24 mouse cellular contexts compared by ENCODE assay signal in the genomic region with DNA sequence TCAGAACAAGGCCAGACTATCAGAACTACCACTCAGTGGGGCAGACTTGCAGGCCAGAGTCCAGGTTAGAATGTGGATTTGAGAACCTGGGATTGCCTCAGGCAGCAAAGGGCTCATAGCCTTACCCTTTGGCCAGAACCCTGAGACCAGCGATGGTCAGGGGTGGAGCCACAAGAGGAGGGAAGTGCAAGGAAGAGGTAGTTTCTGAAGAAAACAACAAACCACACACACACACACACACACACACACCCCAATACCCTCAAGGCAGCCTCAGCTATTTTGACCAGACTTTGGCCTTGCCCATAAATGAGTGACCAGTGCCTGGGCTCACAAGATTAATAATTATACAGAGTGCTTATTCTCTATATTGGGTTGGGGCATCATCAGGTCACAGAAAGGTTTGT. TPM values are rescaled to one million over a fixed set of nuclear protein-coding genes. Genes with fewer than 3 reads are reported as not detected.
DNase-seq lines count a peak whose midpoint lies in the region; ATAC-seq and TF ChIP-seq lines count a peak whose summit lies in the region.
"Had no signal": no experiment of that assay in that cellular context is flagged by ENCODE, and none has a peak within 500 bp of the region (broad histone marks: within the 10 kb centered on the region; RNA-seq: fewer than 3 reads in every experiment).

No protein-coding gene starts in this region.

- peak; percentile 90 for ATAC-seq in kidney, postnatal 0 days (replicated peaks; ENCODE audit: low FRiP score, low read depth)
- ATAC-seq in liver, embryonic 13.5 days (ENCODE audit: low read depth): peak; percentile 65
- ATAC-seq: CD4-positive, CD25-positive, alpha-beta regulatory T cell, adult 4 months; midbrain, embryonic 16.5 days had no signal

- no peaks in the 10 kb centered on the region for H3K4me1 ChIP-seq in kidney, postnatal 0 days (replicated peaks; ENCODE audit: insufficient read depth, low read length)
- H3K4me1 ChIP-seq in liver, embryonic 13.5 days (replicated peaks): no peaks in the 10 kb centered on the region; the same call in 1 of the 2 replicates
- H3K4me1 ChIP-seq: heart, embryonic 10.5 days; hindbrain, embryonic 15.5 days; limb, embryonic 10.5 days; lung, embryonic 15.5 days had no signal

- 57% methylated on average over 1 of the region's 1 CpGs for WGBS in kidney, postnatal 0 days
- 43% methylated on average over 1 of the region's 1 CpGs for WGBS in liver, embryonic 13.5 days (ENCODE audit: insufficient replicate concordance)

- no peak for TF ChIP-seq CTCF in kidney, postnatal 0 days (IDR thresholded peaks at IDR 0.05; ENCODE audit: low read depth)

- H3K27ac ChIP-seq in kidney, postnatal 0 days: peak overlapping the region; percentile 62; the same call in 1 of the 2 replicates
- peak overlapping the region; percentile 71 for H3K27ac ChIP-seq in liver, embryonic 13.5 days
- H3K27ac ChIP-seq: heart, embryonic 10.5 days; hindbrain, embryonic 15.5 days; layer of hippocampus, adult 2 months; limb, embryonic 10.5 days; lung, embryonic 15.5 days; stomach, postnatal 0 days had no signal

- peak; percentile 74 for DNase-seq in kidney, adult 18-20 months
- no peak for DNase-seq in kidney, postnatal 0 days (ENCODE audit: low spot score)
- DNase-seq in liver, embryonic 13.5 days: no peak
- DNase-seq in yolk sac, embryonic 10.5 days (ENCODE audit: low spot score): peak; percentile 93
- no peak for DNase-seq in heart, postnatal 14 days
- DNase-seq in thymus, adult 18-20 months: no peak
- no peak for DNase-seq in left cerebral cortex, postnatal 10 days (ENCODE audit: extremely low spot score in 1 of 2, low spot score in 2 of 2)
- DNase-seq: cerebellum, adult 9-11 months; gastrocnemius, postnatal 25 days; right cerebral cortex, postnatal 14 days; thymus, postnatal 36 days had no signal

- intact Hi-C loops in heart, postnatal 14 days (cut with DNase I): loop anchor here (5.0 kb wide), 1 partner anchor 64 kb away; the partner anchor contains the start of gene Mxd3
- intact Hi-C loops in left cerebral cortex, postnatal 10 days (cut with DNase I): no loop called here

- H3K4me3 ChIP-seq in kidney, postnatal 0 days (replicated peaks; ENCODE audit: low read depth, low read length): no peak overlapping the region
- no peak overlapping the region for H3K4me3 ChIP-seq in liver, embryonic 13.5 days (replicated peaks)
- H3K4me3 ChIP-seq: heart, embryonic 10.5 days; hindbrain, embryonic 15.5 days; layer of hippocampus, adult 2 months; limb, embryonic 10.5 days; lung, embryonic 15.5 days had no signal

- H3K4me2 ChIP-seq in kidney, postnatal 0 days (ENCODE audit: low read length): no peak overlapping the region
- no peak overlapping the region for H3K4me2 ChIP-seq in liver, embryonic 13.5 days
- H3K4me2 ChIP-seq: hindbrain, embryonic 15.5 days; lung, embryonic 15.5 days had no signal

- H3K9me3 ChIP-seq in kidney, postnatal 0 days (replicated peaks; ENCODE audit: low read length): no peaks in the 10 kb centered on the region
- H3K9me3 ChIP-seq in liver, embryonic 13.5 days (replicated peaks): no peaks in the 10 kb centered on the region
- H3K9me3 ChIP-seq: G1E; heart, embryonic 10.5 days; hindbrain, embryonic 15.5 days; limb, embryonic 10.5 days; lung, embryonic 15.5 days had no signal

- no peaks in the 10 kb centered on the region for H3K27me3 ChIP-seq in kidney, postnatal 0 days (ENCODE audit: insufficient read depth, low read length)
- H3K27me3 ChIP-seq in liver, embryonic 13.5 days: peaks cover 10% of the 10 kb centered on the region; the same call in 1 of the 2 replicates
- H3K27me3 ChIP-seq: hindbrain, embryonic 15.5 days; lung, embryonic 15.5 days had no signal

- H3K9ac ChIP-seq in kidney, postnatal 0 days (ENCODE audit: low read depth, low read length): no peak overlapping the region
- H3K9ac ChIP-seq in liver, embryonic 13.5 days: no peak overlapping the region
- H3K9ac ChIP-seq: hindbrain, embryonic 15.5 days; lung, embryonic 15.5 days had no signal

- H3K36me3 ChIP-seq in kidney, postnatal 0 days (ENCODE audit: insufficient read depth, low read length): no peaks in the 10 kb centered on the region
- H3K36me3 ChIP-seq in liver, embryonic 13.5 days: no peaks in the 10 kb centered on the region
- H3K36me3 ChIP-seq: G1E; heart, embryonic 10.5 days; hindbrain, embryonic 15.5 days; limb, embryonic 10.5 days; lung, embryonic 15.5 days had no signal

RNA-seq across cellular contexts. Expression of gene Slc34a1, which starts 6.4 kb away (rescaled TPM):
- 344 and 465 TPM in 2 replicates for polyA plus RNA-seq in kidney, postnatal 0 days (2015; fragmentation: Nextera tagmentation; extraction: Ambion mirVana)
- polyA plus RNA-seq in liver, embryonic 13.5 days (2015; fragmentation: Nextera tagmentation; extraction: Ambion mirVana): not detected in 2 replicates
- not detected for total RNA-seq in heart, postnatal 14 days (2021)
- total RNA-seq in left cerebral cortex, postnatal 10 days (2021): not detected
- total RNA-seq: gastrocnemius, postnatal 25 days; heart, postnatal 25 days had no signal
- polyA plus RNA-seq: CD4-positive, CD25-positive, alpha-beta regulatory T cell, adult 4 months; embryonic facial prominence, embryonic 14.5 days; forebrain, embryonic 11.5 days; G1E; heart, embryonic 10.5 days; limb, embryonic 10.5 days; midbrain, embryonic 16.5 days; stomach, postnatal 0 days had no signal

RNA-seq across cellular contexts. Expression of gene Rgs14, which starts 22.1 kb away (rescaled TPM):
- 1.6 and 1.7 TPM in 2 replicates for polyA plus RNA-seq in kidney, postnatal 0 days (2015; fragmentation: Nextera tagmentation; extraction: Ambion mirVana)
- 1.4 and 1.8 TPM in 2 replicates for polyA plus RNA-seq in liver, embryonic 13.5 days (2015; fragmentation: Nextera tagmentation; extraction: Ambion mirVana)
- 1 to 10 TPM in 1 of 2 experiments, under 1 TPM in 1; 0.65 to 1.6 TPM for total RNA-seq in heart, postnatal 14 days (2021)
- total RNA-seq in left cerebral cortex, postnatal 10 days (2021): 10 to 100 TPM; 19.3 to 20.6 TPM

RNA-seq across cellular contexts. Expression of gene Pfn3, which starts 23.4 kb away (rescaled TPM):
- not detected in 2 replicates for polyA plus RNA-seq in kidney, postnatal 0 days (2015; fragmentation: Nextera tagmentation; extraction: Ambion mirVana)
- polyA plus RNA-seq in liver, embryonic 13.5 days (2015; fragmentation: Nextera tagmentation; extraction: Ambion mirVana): not detected in 2 replicates
- not detected for total RNA-seq in heart, postnatal 14 days (2021)
- under 1 TPM; 0.71 to 0.73 TPM for total RNA-seq in left cerebral cortex, postnatal 10 days (2021)
- total RNA-seq: adrenal gland, postnatal 4 days; G1E; gastrocnemius, postnatal 25 days; heart, postnatal 25 days; layer of hippocampus, adult 2 months had no signal
- polyA plus RNA-seq: CD4-positive, CD25-positive, alpha-beta regulatory T cell, adult 4 months; forebrain, embryonic 11.5 days; G1E; heart, embryonic 10.5 days; limb, embryonic 10.5 days; lung, embryonic 15.5 days; stomach, postnatal 0 days had no signal

RNA-seq across cellular contexts. Expression of gene Lman2, which starts 29.0 kb away (rescaled TPM):
- 93.7 and 103 TPM in 2 replicates for polyA plus RNA-seq in kidney, postnatal 0 days (2015; fragmentation: Nextera tagmentation; extraction: Ambion mirVana)
- 59.1 and 65.6 TPM in 2 replicates for polyA plus RNA-seq in liver, embryonic 13.5 days (2015; fragmentation: Nextera tagmentation; extraction: Ambion mirVana)
- 10 to 100 TPM; 46.0 to 49.9 TPM for total RNA-seq in heart, postnatal 14 days (2021)
- 10 to 100 TPM; 38.3 to 42.6 TPM for total RNA-seq in left cerebral cortex, postnatal 10 days (2021)

RNA-seq across cellular contexts. Expression of gene F12, which starts 35.0 kb away (rescaled TPM):
- polyA plus RNA-seq in kidney, postnatal 0 days (2015; fragmentation: Nextera tagmentation; extraction: Ambion mirVana): 0.05 and 0.45 TPM in 2 replicates
- polyA plus RNA-seq in liver, embryonic 13.5 days (2015; fragmentation: Nextera tagmentation; extraction: Ambion mirVana): 56.5 and 59.8 TPM in 2 replicates
- total RNA-seq in heart, postnatal 14 days (2021): not detected
- under 1 TPM; 0.58 to 0.87 TPM for total RNA-seq in left cerebral cortex, postnatal 10 days (2021)
- total RNA-seq: gastrocnemius, postnatal 25 days; heart, postnatal 25 days had no signal
- polyA plus RNA-seq: CD4-positive, CD25-positive, alpha-beta regulatory T cell, adult 4 months; embryonic facial prominence, embryonic 14.5 days; forebrain, embryonic 11.5 days; G1E; limb, embryonic 10.5 days had no signal

Comparison
In these comparisons a context has a peak if more than half of its experiments do, and no peak if none do; other contexts are left out.
1. DNase-seq: peak in kidney, adult 18-20 months (single experiment) and yolk sac, embryonic 10.5 days (single experiment); none in kidney, postnatal 0 days (single experiment), liver, embryonic 13.5 days (single experiment), heart, postnatal 14 days (0 of 2), thymus, adult 18-20 months (0 of 2) and left cerebral cortex, postnatal 10 days (0 of 2).
2. RNA of gene Rgs14, which starts 22.1 kb away (total RNA-seq): 19.3 to 20.6 TPM in left cerebral cortex, postnatal 10 days; 0.65 to 1.6 TPM in heart, postnatal 14 days; every median in the first group is over 4 times any median in the second.